Mouse (Mus musculus): ENCODE measurements around the gene Orai1.

GRCm38 (mm10) chr5:123017504-123017903 is 2.6 kb downstream of the Orai1 start:
- no peak for TF ChIP-seq CTCF (IDR thresholded peaks at IDR 0.05; ENCODE audit: low read depth, low read length)
- no peak for TF ChIP-seq POLR2A (IDR thresholded peaks at IDR 0.05; ENCODE audit: insufficient read depth, low read length)
- no peak for TF ChIP-seq EP300 (IDR thresholded peaks at IDR 0.05; ENCODE audit: insufficient read depth, low read depth, low read length)
